Comparison of ENCODE assay signal across 11 mouse cellular contexts in genomic region chr10:96075880-96076279, GRCm38 (mm10).
A peak's percentile ranks its signal among the peaks of the same experiment; 100 is the strongest.
DNase-seq lines count a peak whose midpoint lies in the region; ATAC-seq and TF ChIP-seq lines count a peak whose summit lies in the region.
"Had no signal": no experiment of that assay in that cellular context is flagged by ENCODE, and none has a peak within 500 bp of the region (broad histone marks: within the 10 kb centered on the region; RNA-seq: fewer than 3 reads in every experiment).

No protein-coding gene starts in this region.

- H3K27me3 ChIP-seq in heart, embryonic 11.5 days (ENCODE audit: control insufficient read depth, insufficient read depth, low read length): no peaks in the 10 kb centered on the region
- H3K27me3 ChIP-seq in C2C12 (ENCODE audit: control insufficient read depth, insufficient read depth, insufficient read length): no peaks in the 10 kb centered on the region
- H3K27me3 ChIP-seq in limb, embryonic 15.5 days: no peaks in the 10 kb centered on the region

- H3K4me3 ChIP-seq in heart, embryonic 11.5 days (ENCODE audit: low read depth, low read length): no peak overlapping the region
- H3K4me3 ChIP-seq in C2C12 (ENCODE audit: insufficient read depth, poor library complexity, severe bottlenecking): no peak overlapping the region
- no peak overlapping the region for H3K4me3 ChIP-seq in limb, embryonic 15.5 days
- H3K4me3 ChIP-seq: heart, adult 2 months had no signal

- H3ac ChIP-seq in C2C12 (ENCODE audit: control insufficient read depth, insufficient read length, low read depth): no peak overlapping the region

- no peak for TF ChIP-seq CTCF in C2C12 (IDR thresholded peaks at IDR 0.05; ENCODE audit: control insufficient read depth, insufficient read depth, insufficient read length)

- no peaks in the 10 kb centered on the region for H3K79me3 ChIP-seq in C2C12 (ENCODE audit: low read depth)

- H3K4me1 ChIP-seq in heart, embryonic 11.5 days (ENCODE audit: control insufficient read depth, insufficient read depth, low read length): no peaks in the 10 kb centered on the region
- H3K4me1 ChIP-seq in limb, embryonic 15.5 days: no peaks in the 10 kb centered on the region

- H3K27ac ChIP-seq in heart, embryonic 11.5 days (ENCODE audit: low read depth, low read length): no peak overlapping the region
- peak overlapping the region; percentile 29; the same call in 1 of the 2 replicates for H3K27ac ChIP-seq in limb, embryonic 15.5 days
- H3K27ac ChIP-seq: heart, adult 2 months; macrophage had no signal

- peak; percentile 24 to 36 for DNase-seq in heart, adult 9 months (ENCODE audit: low spot score in 2 of 2)
- DNase-seq in embryo, embryonic 10.5 days (ENCODE audit: low spot score): peak; percentile 10
- DNase-seq in B cell, adult 2 months: no peak
- no peak for DNase-seq in cerebellum, postnatal 25 days
- DNase-seq in cerebellum, adult 11 months: no peak
- DNase-seq: kidney, postnatal 4 days had no signal

- 20% methylated on average over 7 of the region's 7 CpGs for WGBS in heart, embryonic 11.5 days (ENCODE audit: insufficient replicate concordance)
- WGBS in limb, embryonic 15.5 days: 20% methylated on average over 7 of the region's 7 CpGs

- H3K9me3 ChIP-seq in heart, embryonic 11.5 days (replicated peaks; ENCODE audit: control insufficient read depth, low read length): no peaks in the 10 kb centered on the region
- H3K9me3 ChIP-seq in limb, embryonic 15.5 days: no peaks in the 10 kb centered on the region

- no peaks in the 10 kb centered on the region for H3K79me2 ChIP-seq in C2C12 (ENCODE audit: control insufficient read depth, insufficient read depth)

- ATAC-seq in heart, embryonic 11.5 days (replicated peaks; ENCODE audit: insufficient number of reproducible peaks, low FRiP score, low TSS enrichment): no peak
- no peak for ATAC-seq in limb, embryonic 15.5 days (ENCODE audit: insufficient number of reproducible peaks, low FRiP score, low TSS enrichment, low read depth)

- H3K4me2 ChIP-seq in heart, embryonic 11.5 days: no peak overlapping the region
- H3K4me2 ChIP-seq in limb, embryonic 15.5 days: no peak overlapping the region

- H3K9ac ChIP-seq in heart, embryonic 11.5 days (ENCODE audit: low read depth, low read length): no peak overlapping the region
- H3K9ac ChIP-seq in limb, embryonic 15.5 days: no peak overlapping the region

- H3K36me3 ChIP-seq in heart, embryonic 11.5 days (ENCODE audit: control insufficient read depth, insufficient read depth, low read length): no peaks in the 10 kb centered on the region
- no peaks in the 10 kb centered on the region for H3K36me3 ChIP-seq in C2C12 (ENCODE audit: control insufficient read depth, insufficient read depth)
- no peaks in the 10 kb centered on the region for H3K36me3 ChIP-seq in limb, embryonic 15.5 days

TF ChIP-seq in C2C12, 6 proteins besides CTCF, POLR2A, EP300 and RAD21:
- peak; percentile 59 for TF ChIP-seq MYOD1 (IDR thresholded peaks at IDR 0.05; ENCODE audit: control insufficient read depth, insufficient read length, low read depth)
- no peak for TF ChIP-seq FOSL1 (IDR thresholded peaks at IDR 0.05; ENCODE audit: insufficient read depth, low read length, poor library complexity, severe bottlenecking)
- no peak for TF ChIP-seq USF1 (IDR thresholded peaks at IDR 0.05; ENCODE audit: low read depth)
TF ChIP-seq in C2C12: peak in this region for 1.

Comparison
In these comparisons a context has a peak if more than half of its experiments do, and no peak if none do; other contexts are left out.
1. DNase-seq: peak in heart, adult 9 months (2 of 2) and embryo, embryonic 10.5 days (single experiment); none in B cell, adult 2 months (0 of 2), cerebellum, postnatal 25 days (0 of 2) and cerebellum, adult 11 months (single experiment).